Mouse (Mus musculus) lung, postnatal 36 days (tissue): ENCODE measurements around the gene Srsf12.

Experiments used
- DNase-seq: peaks from one replicate; pipeline ENCODE4 v3.0.0; 2022; ENCODE audit warnings: mixed read lengths

Gene Srsf12

GRCm38 (mm10) chr4:33208881-33209841 lies at the start of gene Srsf12:
Gene Srsf12, plus strand, starts transcription at chr4:33208991.
- DNase-seq: peak; percentile 28

DNA sequence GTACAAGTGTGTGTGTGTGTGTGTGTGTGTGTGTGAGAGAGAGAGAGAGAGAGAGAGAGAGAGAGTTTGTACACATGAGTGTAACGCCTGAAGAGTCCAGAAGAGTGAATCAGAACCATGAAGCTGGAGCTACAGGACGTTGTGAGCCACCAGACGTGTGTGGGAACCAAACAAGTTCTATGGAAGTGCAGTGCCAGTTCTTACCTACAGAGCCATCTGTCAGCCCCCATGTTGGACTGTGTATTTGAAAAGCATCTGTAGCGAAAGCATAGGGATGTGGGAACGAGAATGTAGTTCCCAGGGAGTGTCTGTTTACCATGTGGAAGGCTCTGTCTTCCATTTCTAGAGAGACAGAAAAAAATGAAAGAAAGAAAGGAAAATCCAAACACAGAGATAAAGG lies 25.3 kb upstream of the Srsf12 start:
- no peak for DNase-seq

DNA sequence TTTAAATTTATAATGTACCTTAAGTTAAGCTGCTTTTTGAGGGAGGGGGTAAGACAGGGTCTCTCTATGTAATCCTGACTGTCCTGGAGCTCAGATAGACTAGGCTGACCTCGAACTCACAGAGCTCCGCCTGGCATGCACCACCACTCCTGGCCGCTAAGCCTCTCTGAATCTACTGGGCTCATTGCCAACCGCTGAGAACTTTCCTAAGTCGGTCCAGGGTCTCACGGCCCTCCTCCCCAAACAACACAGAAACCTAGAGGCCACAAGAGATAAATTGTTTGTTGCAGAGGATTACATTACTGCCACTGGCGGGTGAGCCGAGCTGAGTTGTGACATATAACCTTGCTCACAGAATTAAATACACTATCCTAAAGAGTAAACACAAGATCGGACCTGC lies 20.6 kb upstream of the Srsf12 start:
- DNase-seq: peak; percentile 54

DNA sequence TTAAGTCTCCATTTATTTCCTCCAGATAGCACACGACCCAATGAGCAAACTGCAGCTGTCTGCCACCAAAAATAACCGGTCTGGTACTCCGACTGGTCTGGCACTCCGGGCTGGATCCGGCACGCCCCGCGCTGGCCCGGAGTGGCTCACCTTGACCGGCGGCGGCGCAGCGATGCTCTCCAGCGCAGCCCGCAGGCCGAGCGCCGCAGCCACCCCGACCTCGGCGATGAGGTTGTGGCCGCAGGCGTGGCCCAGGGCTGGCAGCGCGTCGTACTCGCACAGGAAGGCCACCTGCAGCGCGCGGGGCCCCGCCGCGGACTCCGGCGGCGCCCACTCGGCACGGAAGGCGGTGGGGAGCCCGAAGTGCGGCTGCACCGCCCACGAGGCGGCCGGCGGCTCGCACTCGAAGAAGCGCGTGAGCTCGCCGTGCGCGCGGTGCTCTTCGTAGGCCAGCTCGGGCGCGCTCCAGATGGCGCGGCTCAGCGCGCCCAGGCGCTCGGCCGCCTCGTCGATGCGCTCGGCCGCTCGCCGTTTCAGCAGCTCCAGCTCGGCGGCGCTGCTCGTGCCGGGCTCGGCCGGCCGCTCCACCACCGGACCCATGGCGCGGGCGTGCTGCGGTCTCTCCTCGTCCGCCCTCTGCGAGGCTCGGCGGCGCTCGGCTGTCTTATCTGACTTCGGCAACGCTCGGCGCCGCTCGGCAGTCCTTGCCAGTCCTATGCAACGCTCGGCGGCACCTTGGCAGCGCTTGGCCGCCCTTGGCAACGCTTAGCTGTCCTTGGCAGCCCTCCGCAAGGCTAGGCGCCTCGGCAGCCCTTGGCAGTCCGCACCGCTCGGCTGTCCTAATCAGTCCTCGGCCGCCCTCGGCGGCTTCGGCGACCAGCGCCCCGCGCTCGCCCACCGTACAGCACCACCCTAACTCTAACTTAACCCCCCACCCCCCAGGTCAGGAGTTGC lies 19.7 kb upstream of the Srsf12 start:
- DNase-seq: peak; percentile 89

GRCm38 (mm10) chr4:33189735-33190036 lies 19.1 kb upstream of the Srsf12 start, which contains the start of gene Pm20d2:
Gene Pm20d2, minus strand, starts transcription at chr4:33189737.
- DNase-seq: no peak

DNA sequence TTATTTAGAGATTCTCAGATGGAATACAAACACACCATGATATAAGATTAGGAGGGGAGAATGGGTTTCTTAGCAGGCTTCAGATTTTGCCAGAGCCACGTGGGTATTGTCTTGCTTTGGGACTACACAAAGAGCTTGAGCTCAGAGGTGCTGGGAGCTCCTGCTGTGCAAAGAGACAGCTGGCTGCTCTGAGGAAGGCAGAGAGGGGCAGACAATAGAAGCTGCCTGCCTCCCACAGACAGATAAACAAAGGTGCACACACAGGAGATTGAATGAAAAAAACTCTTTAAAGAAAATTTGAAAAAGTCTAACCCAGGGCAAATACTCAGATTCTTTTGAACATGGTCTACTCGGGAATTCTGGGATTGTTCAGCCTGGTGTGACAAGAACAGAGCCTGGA lies 10.7 kb upstream of the Srsf12 start:
- no peak for DNase-seq

DNA sequence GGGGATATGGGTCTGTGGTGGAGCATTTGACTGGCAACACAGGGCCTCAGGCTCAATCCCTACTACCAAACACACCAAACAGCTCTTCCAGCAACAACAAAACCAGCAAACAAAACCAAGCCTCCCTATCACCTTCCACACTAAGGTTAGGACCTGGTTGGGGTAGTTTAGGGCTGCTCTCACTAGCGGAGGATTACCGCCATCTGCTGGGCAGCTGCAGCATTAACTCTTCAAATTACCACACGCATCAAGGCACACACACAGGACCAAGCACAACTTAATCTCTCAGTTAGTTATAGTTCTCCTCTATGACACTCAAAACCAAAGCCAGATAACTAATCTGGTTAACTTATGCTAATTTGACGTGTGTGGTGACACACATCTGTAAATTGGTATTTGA lies 4.1 kb upstream of the Srsf12 start:
- peak; percentile 65 for DNase-seq

GRCm38 (mm10) chr4:33207551-33207950 lies 1.2 kb upstream of the Srsf12 start:
- DNase-seq: no peak

GRCm38 (mm10) chr4:33221847-33222246 lies 13.1 kb downstream of the Srsf12 start:
- no peak for DNase-seq

DNA sequence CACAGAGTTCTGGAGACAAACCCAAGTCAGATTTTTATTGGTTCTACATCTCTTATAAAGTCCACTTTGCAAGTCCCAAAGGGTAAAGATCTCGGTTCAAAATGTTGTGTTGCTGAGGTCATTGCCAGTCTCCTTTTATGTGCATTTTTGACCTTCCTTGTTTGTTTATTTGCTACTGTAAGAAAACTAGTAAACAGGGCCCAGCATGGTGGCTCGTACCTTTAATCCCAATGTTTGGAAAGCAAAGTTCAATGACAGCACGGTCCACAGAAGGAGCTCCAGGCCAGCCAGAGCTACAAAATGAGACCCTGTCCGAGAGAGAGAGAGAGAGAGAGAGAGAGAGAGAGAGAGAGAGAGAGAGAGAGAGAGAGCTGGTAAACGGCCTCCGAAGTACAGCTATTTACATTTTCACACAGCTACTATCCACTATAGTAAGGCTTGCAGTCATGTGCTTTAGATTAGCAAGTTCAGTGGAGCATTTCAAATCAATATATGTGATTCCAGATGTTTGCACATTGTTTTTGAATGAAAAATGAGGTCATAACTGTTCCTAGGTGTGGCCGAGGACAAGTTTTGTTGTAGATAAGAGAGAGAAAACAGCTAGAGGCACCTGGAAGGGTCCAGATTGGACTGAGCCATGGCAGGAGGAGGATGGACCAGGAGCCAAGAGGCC lies 15.3 kb downstream of the Srsf12 start:
- no peak for DNase-seq

DNA sequence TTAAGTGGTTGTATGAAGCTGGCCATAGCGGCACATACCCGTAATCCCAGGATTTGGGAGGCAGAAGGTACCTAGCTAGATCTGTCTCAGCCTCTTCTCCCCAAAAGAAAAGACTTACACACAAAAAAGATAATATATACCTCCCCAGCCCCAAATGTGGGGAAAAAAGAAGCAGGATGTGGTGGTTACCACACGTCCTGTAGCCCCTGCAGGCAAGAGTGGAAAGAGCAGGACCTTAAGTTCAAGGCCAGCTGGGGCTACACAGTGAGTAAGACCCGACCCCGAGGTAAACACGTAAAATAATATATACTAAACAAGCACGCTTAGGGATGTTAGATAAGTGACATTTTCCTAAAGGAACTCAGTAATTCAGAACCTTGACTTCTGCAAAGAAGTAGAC lies 18.4 kb downstream of the Srsf12 start:
- no peak for DNase-seq

GRCm38 (mm10) chr4:33229639-33230038 lies 20.8 kb downstream of the Srsf12 start:
- DNase-seq: no peak

- no peak for DNase-seq
Observed at GRCm38 (mm10) chr4:33230881-33231280, 22.1 kb downstream of the Srsf12 start.

DNA sequence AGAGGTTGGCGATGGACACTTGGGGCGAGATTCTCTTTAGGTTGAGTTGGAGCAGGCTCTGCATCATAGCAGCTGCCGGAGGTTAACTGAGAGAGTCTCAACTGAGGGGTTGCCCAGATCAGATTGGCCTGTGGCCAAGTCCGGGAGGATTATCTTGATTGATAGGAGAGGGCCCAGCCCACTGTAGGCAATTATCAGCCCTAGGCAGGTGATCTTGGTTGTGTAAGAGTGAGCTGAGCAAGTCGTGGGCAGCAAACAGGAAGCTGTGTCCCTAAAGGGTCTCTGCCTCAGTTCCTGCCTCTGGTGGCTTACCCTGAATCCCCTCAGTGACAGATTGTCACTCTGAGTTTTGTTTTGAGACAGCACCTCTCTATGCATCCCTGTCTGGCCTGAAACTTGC lies 33.7 kb downstream of the Srsf12 start:
- no peak for DNase-seq

DNA sequence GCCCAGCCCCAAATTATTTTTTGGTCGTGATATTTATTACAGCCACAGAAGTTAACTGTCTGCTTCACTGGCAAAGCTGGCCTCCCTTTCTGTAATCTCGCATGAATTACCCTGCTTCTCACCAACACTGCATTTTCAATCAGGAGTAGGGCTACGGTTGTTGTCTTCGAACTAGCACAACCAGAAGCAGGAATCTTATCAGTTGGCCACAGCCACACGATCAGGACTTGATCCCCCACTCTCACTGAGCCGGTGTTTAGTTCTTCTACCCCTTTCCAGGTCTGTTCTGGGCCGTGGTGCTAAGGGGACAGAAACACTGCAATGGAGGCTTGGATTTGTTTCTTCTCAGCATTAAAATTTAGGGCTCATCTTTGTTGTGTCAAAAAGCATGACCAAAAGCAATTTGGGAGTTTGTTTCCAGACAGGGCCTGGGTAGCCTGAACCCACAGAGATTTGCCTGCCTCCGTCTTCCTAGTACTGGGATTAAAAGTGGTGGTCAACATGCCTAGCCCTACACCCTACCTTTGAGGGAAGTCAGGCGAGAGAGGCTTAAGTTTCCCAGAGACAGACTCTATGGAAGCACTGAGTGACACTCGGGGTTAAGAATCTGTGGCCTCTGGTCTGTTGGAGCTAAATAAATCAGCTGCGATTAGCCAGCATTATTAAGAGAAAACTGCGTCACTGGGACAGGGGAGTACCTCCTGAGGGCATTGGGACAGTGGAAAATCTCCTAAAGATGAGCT lies 34.4 kb downstream of the Srsf12 start:
- no peak for DNase-seq

DNA sequence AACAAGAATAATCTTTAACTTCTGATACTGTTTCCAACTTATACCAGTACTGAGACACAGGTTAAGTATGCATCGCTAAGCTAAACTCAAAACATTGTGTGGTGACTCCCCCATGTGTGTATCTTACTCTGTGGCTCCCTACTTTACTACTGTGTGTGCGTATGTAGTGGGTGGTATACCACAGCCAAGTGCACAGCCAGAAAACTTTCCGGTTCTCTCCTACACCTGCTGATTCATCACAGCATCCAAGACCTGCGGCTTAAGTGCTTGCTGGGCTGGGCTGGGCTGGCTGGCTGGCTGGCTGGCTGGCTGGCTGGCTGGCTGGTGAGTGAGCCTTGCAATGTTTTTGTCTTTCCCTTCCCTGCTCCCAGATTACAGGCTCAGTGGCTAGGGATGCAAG lies 35.1 kb downstream of the Srsf12 start:
- DNase-seq: no peak

DNA sequence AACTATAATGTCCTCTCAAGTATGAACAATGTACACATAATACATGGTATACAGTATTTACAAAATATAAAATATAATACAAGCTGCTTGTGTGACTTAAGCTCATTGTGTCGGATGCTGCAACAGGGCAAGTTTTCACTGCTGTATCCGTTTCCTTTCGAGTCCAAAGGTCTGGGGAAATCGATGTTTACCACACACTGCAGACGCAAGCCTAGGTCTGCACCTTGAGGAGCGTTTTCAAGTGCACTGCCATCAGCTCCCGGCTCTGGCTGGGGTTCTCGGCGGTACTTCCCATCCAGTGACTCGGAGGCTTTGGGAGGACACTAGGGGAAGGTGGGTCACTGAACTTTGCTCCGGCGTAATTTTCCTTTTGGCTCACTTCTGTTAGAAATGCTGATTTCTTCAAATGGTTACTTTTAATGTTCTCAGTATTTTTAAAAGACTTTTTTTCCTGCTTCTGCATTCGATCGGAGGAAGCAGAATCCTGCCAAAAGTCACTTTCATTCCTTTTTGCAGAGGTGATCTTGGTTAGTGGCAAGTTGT lies 37.1 kb downstream of the Srsf12 start:
- no peak for DNase-seq

DNA sequence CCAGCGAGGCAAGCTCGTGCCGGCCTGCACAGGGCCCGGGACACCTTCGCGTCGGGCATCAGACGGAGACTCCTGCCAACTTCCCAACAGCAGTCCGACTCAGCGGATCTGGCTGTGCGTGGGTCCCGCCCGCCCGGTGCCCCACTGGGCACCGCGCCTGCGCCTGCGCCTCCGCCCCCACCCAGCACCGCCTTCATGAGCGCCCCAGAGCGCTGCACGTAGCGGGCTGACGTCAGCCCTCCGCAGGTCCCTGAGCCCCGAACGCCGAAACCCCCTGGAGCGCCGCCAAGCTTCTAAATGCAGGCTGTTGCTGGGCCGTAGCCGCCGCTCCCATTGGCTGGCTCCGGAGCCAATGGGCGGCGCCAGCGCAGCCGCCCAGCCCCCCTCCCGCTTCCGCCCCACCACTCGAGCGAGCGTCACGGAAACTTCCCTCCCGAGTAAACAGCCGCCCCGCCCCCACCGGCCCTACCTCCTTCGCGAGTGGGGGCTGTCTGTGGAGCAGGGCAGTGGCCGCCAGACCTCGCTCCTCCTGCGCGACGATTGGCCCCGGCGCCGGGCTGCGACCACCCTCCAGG lies 38.8 kb downstream of the Srsf12 start:
- peak; percentile 99 for DNase-seq

- peak; percentile 99 for DNase-seq
Observed at GRCm38 (mm10) chr4:33248062-33248889, 39.5 kb downstream of the Srsf12 start.

- DNase-seq: no peak
Observed at GRCm38 (mm10) chr4:33248915-33249314, 40.1 kb downstream of the Srsf12 start.
